Mouse (Mus musculus) thymus, postnatal 36 days (tissue): Measurements from ENCODE around the gene March6.

Experiments
- DNase-seq, 2 experiments: peaks; one replicate each; pipeline ENCODE4 v3.0.0; 2022; ENCODE audit warnings: mixed read lengths in 2 of 2

The March6 gene

DNA sequence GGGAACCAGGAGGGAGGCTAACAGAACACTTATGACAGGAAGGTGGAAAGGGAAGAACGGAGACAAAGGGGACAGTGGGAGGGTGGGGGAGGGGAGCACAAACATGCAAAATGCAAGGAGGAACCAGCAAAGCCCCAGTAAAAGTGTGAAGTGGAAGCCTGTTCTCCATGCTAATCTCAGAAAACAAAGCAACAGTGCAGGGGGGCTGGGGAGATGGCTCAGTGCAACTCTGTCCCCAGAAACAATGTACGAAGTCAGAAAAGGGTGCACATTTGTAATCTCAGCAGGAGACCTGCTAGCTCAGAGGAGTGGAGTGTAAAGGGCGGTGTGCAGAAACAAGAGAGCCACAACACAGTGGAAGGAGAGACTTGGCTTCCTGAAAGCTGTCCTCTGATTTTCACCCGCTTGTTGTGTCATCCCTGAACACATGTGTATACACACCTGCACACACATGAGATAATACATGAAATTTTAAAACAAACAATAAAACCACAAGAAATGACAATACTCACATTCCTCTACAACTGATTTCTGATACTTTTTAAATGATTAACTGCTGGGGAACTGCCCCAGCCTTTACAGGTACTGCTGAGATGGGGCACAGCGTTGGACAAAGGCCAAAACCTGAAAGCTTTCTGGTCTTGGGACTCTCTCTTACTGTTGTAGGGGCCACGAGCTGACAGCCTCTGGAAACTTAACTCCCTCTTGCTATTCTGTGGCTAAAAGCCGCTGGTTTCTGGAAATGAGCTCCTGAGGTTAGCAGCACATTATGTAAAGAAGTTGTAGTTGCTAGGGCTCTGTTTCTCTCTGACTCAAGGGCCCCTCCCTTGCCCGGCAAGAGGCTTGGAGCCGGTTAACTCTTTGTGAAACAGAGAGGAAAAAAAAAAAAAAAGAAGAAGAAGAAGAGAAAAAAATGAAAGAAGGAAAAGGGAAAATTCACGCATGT is 11.4 kb upstream of the March6 start:
- no peak for DNase-seq

DNA sequence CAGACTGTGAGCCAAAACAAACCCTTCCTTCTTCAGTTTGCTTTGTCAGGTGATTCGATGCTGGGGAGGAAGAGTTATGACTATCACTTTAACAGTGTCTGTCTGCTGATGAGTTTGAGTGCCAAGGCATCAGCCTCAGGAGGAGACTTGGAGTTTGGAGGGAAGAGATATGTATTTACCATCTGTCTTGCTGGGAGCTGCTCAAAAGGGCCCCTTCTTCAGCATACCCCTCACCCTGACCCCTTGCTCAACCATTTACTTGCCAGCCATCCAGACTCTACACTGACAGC is 9.6 kb upstream of the March6 start:
- DNase-seq = no peak

DNA sequence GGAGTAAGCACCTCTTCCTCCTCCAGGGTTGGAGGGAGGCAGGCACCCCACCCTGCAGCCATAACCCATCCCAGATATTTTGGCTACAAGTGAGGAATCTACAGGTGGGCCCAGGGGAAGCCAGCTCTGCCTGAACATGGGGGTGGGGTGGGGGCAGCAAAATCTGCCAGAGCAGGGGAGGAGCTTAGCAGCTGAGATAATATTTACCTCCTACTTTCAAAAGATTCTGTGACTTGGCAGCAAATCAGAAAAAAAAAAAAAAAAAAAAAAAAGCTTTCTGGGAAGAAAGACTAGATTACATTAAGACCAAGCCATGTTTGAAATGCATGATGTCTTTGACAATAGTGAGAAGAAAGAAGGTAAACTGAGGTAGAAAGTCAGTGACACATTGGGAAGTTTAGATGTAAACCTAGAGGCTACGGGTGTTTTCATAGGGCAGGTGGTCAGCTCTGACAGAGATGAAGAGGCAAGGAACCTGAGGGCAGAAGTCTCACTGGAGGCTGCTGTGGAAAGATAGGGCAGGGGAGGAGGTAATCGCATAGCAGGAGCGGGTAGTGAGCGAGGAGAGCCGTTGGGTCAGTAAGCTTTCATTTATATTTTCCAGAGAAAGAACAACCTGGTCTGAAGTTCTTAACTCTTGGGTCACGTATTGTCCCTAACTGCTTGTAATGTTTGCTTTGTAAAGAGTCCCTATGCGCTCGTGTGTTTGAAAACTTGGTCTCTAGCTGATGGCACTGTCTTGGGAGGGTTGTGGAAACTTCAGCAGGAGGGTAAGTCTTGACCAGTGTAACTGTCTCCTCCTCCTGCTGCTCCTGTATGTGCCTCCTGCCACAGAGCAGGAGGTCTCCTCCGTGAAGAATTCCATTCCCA is 9.0 kb upstream of the March6 start:
- DNase-seq = no peak

DNA sequence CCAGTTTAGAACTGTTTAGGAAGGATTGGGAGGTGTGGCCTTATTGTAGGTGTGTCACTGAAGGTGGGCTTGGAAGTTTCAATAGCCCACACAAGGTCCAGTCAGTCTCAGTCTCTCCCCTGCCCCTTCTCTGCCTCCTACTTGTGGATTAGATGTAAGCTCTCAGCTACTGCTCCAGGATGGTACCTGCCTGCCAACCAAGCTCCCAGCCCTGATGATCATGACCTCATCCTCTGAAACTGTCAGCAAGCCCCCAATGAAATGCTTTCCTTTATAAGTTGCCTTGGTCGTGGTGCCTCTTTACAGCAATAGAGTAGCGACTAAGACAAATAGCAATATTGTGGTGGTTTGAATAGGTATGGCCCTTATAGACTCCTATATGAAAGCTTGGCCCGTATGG is 7.5 kb upstream of the March6 start:
- DNase-seq = no peak

DNA sequence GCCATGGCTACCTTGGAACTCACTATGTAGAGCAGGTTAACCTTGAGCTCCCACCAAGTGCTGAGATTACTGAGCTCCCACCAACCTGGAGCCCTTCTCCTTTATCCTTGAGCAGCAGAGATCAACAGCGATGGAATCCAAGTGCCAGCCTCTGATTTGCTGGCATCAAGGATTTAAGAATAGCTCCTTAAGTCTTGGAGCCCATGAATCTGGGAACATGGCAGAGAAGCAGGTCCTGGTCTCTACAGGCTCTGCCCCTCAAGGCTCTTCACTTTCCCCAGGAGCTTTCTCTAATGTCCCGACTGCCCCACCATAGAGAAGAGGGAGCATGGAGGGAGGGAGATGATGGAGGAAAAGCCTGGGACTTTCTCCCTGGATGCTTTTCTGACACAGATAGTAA is 6.9 kb upstream of the March6 start:
- DNase-seq = no peak

DNA sequence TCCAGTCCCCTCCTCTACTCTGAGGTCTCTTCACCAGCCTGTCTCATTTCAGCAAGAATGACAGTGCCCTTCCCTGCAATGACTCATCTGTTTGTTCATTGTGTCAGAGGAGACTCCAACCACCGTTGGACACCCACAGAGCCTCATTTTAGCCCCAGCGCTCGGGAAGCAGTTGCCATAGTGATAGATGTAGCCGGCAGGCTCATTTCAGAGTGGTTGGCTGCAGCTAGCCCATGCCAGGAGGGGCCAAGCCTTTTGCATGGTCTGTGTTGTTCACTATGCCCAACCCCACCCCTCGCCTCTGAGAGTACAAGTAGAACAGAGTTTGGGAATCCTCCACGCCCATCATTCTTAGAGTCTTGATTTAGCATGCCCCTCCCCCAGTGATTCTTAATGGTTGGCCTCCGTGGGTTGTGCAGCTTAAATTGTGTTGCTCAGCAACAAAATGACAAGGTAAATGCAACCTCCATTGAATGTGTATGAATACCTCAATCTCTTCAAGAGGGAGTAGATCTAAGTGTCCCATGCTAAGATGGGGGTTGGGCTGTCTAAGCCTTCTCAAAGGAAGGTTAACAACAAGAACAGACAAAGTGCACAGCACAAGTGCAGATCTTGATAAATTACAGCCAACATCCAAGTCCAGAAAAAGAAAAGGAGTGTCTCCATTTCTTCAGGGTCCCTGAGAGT is 5.3 kb upstream of the March6 start:
- no peak for DNase-seq

DNA sequence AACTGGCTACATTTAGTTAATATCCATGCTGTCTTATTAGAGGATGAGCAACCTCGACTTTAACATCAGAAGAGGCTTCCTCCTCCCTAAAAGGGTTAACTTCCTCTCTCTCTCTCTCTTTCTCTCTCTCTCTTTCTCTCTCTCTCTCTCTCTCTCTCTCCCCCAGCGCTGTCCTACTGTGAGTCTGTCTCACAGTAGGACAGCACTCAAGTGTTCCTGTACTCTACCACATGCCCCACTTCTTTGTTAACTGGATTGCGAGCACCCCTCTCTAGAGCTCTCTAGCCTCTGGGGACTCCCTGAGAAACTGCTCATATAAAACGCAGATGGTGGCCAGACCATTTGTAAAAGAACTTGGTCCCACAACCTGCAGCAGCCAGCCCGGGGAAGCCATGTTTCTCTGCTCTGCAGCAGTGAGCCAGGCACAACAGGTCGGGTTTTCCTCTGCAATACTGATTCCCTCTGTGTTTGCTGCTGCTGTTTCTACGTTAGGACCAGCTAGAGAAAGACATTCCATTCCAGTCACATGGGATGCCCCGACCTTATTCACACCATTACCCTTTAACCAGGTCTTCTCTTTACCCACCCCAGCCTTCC is 4.5 kb upstream of the March6 start:
- no peak for DNase-seq

DNA sequence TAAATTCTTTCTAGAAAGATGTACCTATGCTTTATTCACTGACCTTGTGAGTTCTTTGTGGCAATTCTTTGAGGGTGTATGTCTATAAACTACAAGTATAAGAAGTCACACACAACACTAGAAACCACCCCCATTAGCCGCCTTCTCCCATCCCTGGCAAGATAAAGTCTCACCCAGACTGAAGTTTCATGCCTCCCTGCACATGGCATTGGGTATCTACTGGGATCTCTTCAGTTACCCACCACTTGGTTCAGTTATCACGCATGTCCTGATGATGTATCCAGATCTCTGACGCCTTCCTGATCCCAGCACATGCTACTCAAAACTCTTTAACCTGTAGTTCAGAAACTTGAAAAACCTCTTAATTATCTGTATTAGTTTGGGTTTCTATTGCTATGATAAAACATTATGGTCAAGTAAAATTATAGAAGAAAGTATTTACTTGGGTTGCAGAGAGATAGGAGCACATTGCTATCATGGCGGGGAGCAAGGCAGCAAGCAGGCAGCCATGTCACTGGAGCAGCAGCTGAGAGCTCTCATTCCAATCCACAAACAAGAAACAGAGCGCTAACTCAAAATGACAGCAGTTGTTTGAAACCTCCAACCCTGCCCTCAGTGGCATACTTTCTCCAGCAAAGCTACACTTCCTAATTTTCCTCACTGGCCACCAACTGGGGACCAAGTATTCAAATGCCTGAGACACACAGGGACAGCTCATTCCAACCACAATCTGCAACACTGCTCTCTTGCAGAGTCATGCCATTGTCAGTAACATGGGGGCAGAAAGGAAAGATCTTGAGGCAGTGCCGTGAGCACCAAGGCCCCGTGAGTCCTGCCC is 3.8 kb upstream of the March6 start:
- DNase-seq = no peak

DNA sequence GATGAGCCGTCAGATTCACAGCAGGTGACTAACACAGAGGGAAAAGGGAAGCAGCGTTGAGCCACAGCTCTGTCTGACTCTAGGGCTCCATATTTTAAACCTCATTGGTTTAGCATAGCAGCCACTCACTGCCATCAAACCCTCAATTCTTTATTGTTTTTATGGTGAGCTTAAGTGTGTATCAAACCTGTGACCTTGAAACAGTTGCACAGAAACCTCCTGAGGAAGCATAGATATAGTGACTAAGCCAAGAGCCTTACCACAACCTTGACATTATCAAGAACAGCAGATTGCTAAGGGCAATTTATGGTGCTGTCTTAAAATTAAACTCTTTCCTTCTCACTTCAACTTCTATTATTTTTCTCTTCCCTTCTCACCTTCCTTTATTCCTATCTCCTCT is 2.7 kb upstream of the March6 start:
- DNase-seq = no peak

DNA sequence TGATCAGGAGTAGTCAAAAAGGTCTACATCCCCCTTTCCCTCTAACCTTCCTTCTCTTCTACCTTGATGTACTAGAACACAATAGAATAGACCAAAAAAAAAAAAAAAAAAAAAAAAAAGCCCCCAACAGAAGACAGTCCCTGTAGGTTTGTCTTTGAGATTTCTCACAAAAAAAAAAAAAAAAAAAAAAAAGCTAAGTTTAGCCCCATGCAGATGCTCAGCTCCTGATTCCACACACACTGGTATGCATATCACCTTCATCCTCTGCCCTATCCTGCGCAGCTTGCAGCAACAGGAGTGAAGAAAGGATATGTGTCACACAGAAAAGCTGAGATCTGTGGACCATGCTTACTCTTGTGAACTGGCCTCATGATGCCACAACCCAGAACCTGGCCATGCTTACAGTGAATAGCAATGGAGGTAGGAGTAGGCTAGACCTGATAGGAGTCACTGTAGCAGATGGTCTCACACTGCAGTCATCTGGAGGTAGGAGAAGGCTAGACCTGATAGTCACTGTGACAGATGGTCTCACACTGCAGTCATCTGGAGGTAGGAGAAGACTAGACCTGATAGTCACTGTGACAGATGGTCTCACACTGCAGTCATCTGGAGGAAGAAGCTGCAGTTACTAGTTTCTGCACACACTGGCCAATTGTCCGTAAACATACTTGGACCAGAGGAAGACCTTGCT is 1.6 kb upstream of the March6 start:
- DNase-seq = no peak

DNA sequence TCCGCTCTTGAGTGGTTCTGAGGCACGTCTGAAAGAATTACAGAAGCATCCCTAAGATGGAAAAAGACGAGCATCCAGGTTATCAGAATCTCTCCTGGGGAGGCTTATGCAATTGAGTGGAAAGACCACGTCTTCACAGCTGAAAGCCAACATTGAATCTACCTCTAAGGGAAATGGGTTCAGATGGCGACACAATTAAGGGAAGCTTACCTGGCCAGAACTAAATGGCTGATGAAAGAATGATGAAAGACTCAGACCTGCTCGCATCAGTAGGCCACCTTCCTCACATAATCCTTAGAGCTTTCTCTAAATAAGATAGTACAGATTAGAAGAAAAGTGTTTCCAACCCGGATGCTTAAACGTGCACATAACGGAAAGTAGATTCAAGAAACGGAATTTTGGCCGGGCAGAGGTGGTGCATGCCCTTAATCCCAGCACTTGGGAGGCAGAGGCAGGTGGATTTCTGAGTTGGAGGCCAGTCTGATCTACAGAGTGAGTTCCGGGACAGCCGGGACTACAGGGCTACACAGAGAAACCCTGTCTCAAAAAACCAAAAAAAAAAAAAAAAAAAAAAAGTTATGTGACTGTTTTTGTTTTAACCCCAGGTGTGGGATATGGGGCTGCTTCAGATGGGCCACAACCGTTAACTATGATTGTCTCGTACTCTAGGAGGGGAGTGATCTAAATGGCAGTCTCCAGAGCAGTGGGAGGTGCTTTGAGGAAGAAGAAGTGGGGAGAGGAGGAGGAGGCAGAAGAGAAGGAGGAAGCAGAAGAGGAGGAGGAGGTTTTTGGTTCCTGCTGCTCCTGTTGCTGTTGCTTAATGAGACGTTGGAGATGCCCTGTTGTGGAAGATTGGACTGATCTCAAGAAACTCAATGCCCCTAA is 835 bp upstream of the March6 start:
- DNase-seq = peak; percentile 36 to 44

DNA sequence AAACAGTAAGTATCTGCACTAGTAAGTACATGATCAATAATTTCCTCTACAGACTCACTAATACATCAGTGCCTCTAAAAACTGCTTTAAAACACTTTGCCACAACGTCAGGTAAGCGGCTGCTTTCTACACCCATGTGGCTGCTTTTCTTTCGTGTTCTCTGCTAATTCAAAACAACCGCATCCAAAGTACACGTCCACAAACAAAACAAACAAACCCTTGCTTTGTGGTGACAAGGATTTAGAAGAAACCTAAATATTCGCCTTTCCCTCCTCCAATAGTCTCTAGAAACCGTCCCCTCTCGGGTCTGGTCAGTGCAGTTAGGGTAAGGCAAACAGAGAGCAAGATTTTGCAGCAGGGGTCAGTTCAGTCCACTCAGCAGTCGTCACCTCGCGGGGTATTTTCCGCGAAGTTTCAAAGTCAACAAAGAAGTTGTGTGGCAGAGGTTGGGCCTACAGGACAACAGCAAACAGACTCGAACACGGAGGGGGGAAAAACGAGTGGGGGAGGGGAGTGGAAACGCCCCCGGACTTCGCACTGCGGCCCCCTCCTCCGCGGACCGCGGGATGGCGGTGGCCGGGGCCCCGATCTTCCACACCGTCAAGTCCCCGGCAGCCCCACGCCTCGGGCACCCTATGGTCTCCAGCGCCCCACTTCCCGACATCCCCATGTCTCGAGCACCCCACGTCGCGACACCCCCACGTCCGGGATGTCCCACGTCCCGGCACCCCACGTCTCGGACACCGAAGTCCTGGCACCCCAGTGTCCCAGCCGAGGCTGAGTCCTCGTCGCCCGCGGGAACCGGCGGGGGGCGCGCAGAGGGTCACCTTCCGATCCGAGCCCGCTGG is 818 bp downstream of the March6 start:
- peak; percentile 52 to 72 for DNase-seq

DNA sequence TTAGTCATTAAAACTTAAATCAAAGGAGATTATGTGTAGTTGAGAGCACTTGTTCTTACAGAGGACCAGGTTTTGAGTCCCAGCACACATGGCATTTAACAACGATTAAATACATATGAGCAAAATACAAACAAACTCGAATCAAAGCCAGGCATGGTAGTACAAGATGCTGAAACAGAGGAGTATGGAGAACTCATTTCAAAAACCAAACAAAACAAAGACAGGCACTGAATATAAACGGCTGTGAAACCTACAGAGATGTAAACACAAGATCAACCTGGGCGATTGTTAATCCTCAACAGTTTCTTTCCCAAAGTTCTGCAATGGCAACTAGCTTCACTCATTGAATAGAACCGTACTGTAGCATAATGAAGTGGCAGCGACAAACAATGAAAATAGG is 1.8 kb downstream of the March6 start:
- no peak for DNase-seq

DNA sequence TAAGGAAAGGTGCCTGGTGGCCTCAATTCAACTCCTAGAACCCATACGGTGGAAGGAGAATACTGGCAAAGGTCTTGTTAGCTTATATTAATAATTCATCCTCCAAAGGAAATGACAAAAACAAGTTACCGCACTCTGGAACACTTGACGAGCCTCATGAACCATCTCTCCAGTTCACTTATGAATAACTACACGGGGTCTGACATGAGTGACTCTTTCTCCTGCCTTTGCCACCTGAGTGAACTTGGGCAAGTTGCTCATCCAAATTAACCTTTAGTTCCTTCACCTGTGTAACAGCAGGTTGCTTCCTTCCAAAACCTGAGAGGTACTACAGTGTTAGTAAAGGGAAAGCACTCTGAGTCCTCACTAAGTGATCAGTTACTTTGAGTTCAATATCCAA is 2.4 kb downstream of the March6 start:
- DNase-seq = no peak

DNA sequence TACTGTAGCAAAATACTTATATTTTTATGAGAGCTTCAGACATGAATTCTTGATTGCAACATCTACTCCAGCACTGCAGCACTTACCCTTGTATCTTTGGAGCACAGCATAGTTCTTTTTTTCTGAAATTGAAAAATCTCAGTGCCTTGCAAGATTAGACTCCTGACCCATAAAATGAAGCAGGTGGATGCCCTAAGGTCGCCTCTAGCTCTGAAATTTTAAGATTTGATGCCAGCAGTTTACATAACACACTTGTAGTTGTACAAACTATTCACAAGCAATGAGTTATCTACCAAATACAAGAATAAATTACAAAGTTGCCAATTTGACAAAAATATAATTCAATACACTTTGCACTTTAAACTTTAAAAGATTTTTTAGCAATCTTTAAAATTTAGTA is 4.4 kb downstream of the March6 start:
- no peak for DNase-seq

DNA sequence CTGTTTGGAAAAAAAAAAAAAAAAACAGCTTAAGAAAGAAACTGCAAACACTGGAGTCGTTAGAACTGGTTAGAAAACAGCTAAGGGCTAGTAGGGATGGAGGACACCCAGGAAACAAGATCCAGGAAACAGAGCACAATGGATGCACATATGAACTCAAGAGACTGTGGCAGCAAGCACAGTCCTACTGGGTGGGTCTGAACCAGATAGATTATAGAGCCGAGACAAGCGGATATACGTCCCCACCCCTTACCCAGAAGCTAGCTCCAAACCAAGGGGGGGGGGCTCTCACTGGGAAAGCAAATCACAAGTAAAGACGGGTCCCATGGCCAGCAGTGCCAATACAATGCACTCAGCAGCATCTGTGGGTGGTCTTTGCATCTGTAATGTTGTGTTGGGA is 11.9 kb downstream of the March6 start:
- DNase-seq = no peak

DNA sequence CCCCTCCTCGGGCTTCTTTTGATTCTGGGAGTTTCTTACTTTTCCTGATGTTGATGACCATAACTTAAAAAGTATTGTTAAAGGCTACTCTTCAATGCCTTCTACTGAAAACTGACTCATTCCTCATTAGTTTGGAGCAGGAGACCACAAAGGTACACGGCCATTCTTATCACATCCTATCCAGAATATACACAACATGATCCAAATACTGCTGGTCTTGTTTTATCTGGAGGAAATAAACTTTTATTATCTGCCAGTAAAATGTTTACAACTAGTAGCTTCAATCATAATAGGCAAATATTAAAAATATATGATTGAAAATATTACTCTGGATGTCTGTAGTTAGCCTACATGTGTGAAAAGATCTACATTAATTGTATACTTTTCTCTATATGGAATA is 12.5 kb downstream of the March6 start:
- DNase-seq = no peak

DNA sequence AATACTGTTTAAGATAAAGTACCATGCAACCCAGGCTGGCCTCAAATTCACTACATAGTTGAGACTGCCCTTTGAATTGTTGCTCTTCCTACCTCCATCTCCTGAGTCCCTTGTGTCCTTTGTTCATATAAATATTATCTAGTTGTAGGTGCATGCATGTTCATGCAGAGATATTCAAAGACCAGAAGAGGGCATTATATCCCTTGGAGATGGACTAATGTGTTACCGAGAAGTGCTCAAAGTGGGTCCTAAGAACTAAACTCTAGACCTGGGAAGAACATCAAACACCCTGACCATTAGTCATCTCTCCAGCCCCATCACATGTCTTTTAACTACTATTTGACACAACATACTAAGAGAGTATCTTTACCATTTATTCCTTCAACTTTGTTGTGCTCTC is 13.7 kb downstream of the March6 start:
- no peak for DNase-seq

DNA sequence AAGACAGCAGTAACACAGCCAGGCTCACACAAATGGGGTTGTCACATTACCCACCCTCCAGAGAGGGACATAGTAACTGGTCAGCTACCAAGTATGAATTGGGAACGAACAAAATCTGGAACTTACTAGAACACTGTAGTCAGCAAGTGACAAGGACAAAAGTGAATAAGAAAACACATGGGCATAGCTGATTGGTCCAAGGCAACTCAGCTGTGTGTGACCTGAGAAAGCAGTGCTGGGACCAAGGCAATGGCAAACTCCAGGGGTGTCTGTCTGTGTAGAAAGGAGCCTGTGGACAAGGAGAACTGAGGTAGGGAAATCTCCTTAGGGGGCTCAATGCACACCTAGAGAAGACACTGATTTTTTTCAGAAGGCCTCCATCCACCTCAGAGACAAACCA is 19.1 kb downstream of the March6 start:
- DNase-seq = no peak

DNA sequence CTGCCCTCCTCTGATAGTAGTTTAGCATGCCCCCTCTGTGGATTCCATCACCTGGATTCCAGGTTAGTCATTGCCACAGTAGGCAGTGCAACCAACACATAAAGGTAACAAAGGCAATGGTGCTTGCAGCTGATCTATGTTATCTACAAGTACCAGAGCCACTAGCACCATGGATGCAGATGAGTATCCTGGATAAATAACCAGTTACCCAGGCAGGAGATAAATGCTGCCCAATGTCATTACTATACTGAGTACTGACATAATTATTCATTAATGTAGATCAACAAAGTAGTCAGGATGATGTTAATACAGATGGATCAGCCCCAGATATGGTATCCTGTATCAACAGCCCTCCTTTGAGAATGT is 19.5 kb downstream of the March6 start:
- DNase-seq = no peak
